Mouse (Mus musculus): ENCODE results near the gene Krt88. TPM values are rescaled to one million over a fixed set of nuclear protein-coding genes. Genes with fewer than 3 reads are reported as not detected.

The Krt88 gene
- polyA plus RNA-seq, 2 experiments: not detected

- no peak for ATAC-seq (ENCODE audit: low FRiP score, low read depth)
- peak within 1 kb of the TSS; percentile 58 for H3K27ac ChIP-seq (replicated peaks; ENCODE audit: low read depth, low read length)
These were observed 9.0 kb upstream of the Krt88 start, which contains the start of gene Krt87 for GRCm38 (mm10) chr15:101438555-101438954. TSS of gene Krt87 (minus strand) at chr15:101438804.

GRCm38 (mm10) chr15:101440837-101441236 is 6.7 kb upstream of the Krt88 start:
- peaks cover 10% of the 10 kb centered on the region; the same call in 1 of the 2 replicates for H3K27me3 ChIP-seq (ENCODE audit: control insufficient read depth, insufficient read depth, low read length)
- H3K4me2 ChIP-seq (replicated peaks; ENCODE audit: low read depth, low read length, severe bottlenecking): no peak overlapping the region
- WGBS: 69% methylated on average over 4 of the region's 4 CpGs
- ATAC-seq (ENCODE audit: low FRiP score, low read depth): no peak
- no peak overlapping the region for H3K27ac ChIP-seq (replicated peaks; ENCODE audit: low read depth, low read length)
- H3K9ac ChIP-seq (ENCODE audit: low read depth, low read length, severe bottlenecking): no peak overlapping the region
- peaks cover 4% of the 10 kb centered on the region; the same call in 1 of the 2 replicates for H3K4me1 ChIP-seq (ENCODE audit: control insufficient read depth, insufficient read depth, low read length)
- no peak for DNase-seq (ENCODE audit: low spot score)
- TF ChIP-seq POLR2A (IDR thresholded peaks at IDR 0.05; ENCODE audit: borderline replicate concordance, extremely low read depth, insufficient read depth, insufficient read length): no peak
- H3K4me3 ChIP-seq (replicated peaks; ENCODE audit: low read length): no peak overlapping the region
- H3K9me3 ChIP-seq (ENCODE audit: control insufficient read depth, low read length): no peaks in the 10 kb centered on the region
- no peaks in the 10 kb centered on the region for H3K36me3 ChIP-seq (ENCODE audit: control insufficient read depth, insufficient read depth, low read length)

More at GRCm38 (mm10) chr15:101438555-101438954, 9.0 kb upstream of the Krt88 start, which contains the start of gene Krt87:
- H3K9me3 ChIP-seq (ENCODE audit: control insufficient read depth, low read length): no peaks in the 10 kb centered on the region
- peaks cover 10% of the 10 kb centered on the region; the same call in 1 of the 2 replicates for H3K27me3 ChIP-seq (ENCODE audit: control insufficient read depth, insufficient read depth, low read length)
- 1% methylated on average over 33 of the region's 34 CpGs for WGBS
- no peak for TF ChIP-seq POLR2A (IDR thresholded peaks at IDR 0.05; ENCODE audit: borderline replicate concordance, extremely low read depth, insufficient read depth, insufficient read length)
- H3K9ac ChIP-seq (ENCODE audit: low read depth, low read length, severe bottlenecking): peak within 1 kb of the TSS; percentile 31; the same call in 1 of the 2 replicates
- peak within 1 kb of the TSS; percentile 29 for H3K4me3 ChIP-seq (replicated peaks; ENCODE audit: low read length)
- H3K4me1 ChIP-seq (ENCODE audit: control insufficient read depth, insufficient read depth, low read length): peaks cover 4% of the 10 kb centered on the region; the same call in 1 of the 2 replicates
- H3K4me2 ChIP-seq (replicated peaks; ENCODE audit: low read depth, low read length, severe bottlenecking): peak within 1 kb of the TSS; percentile 41
- DNase-seq (ENCODE audit: low spot score): no peak
- no peaks in the 10 kb centered on the region for H3K36me3 ChIP-seq (ENCODE audit: control insufficient read depth, insufficient read depth, low read length)

- Histone ChIP-seq H3K36me3 (ENCODE audit: control insufficient read depth, insufficient read depth, low read length) (no peaks in the 10 kb centered on the region), H3K4me3 (replicated peaks; ENCODE audit: low read length) (no peak overlapping the region), H3K4me1 (ENCODE audit: control insufficient read depth, insufficient read depth, low read length) (no peaks in the 10 kb centered on the region), H3K27ac (replicated peaks; ENCODE audit: low read depth, low read length) (no peak overlapping the region), H3K27me3 (ENCODE audit: control insufficient read depth, insufficient read depth, low read length) (no peaks in the 10 kb centered on the region), H3K4me2 (replicated peaks; ENCODE audit: low read depth, low read length, severe bottlenecking) (no peak overlapping the region), H3K9me3 (ENCODE audit: control insufficient read depth, low read length) (no peaks in the 10 kb centered on the region), H3K9ac (ENCODE audit: low read depth, low read length, severe bottlenecking) (no peak overlapping the region)
- no peak for ATAC-seq (ENCODE audit: low FRiP score, low read depth)
- WGBS: 71% methylated on average over 11 of the region's 11 CpGs
- TF ChIP-seq POLR2A (IDR thresholded peaks at IDR 0.05; ENCODE audit: borderline replicate concordance, extremely low read depth, insufficient read depth, insufficient read length): no peak
- no peak for DNase-seq (ENCODE audit: low spot score)
These were observed 972 bp upstream of the Krt88 start for GRCm38 (mm10) chr15:101446572-101446971.

DNA sequence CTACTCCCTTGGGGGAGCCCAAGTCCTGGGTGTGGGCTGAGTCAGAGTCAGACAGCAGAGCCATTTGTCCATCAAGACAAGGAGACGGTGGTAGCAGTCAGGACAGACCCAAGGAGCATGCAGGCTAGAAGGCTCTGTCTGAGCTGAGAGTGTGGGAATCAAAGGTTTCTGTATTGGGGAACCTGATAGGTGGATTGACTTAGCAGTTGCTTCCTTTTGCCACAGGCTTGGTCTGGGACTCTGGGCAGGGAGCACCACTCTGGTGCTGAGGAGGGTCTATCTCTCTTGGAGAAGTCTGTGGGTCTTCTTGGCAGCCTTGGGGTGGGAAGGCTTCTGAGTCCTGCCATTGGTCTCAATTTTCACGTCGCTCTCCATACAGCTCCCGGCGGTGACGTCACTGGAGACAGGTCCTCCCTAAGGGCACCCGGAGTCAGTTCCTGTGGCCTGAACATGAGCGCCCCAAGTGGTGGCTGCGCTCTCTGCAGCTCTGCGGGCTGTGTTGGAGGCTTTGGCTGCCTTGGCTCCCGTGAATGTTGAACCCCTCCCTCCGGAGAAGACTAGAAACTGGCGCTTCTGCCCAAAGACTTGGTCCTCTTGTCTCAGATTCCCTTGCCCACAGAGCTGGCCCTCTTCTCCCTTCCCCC is 5.7 kb downstream of the Krt88 start:
- H3K9ac ChIP-seq (ENCODE audit: low read depth, low read length, severe bottlenecking): no peak overlapping the region
- no peaks in the 10 kb centered on the region for H3K27me3 ChIP-seq (ENCODE audit: control insufficient read depth, insufficient read depth, low read length)
- H3K4me1 ChIP-seq (ENCODE audit: control insufficient read depth, insufficient read depth, low read length): no peaks in the 10 kb centered on the region
- H3K36me3 ChIP-seq (ENCODE audit: control insufficient read depth, insufficient read depth, low read length): no peaks in the 10 kb centered on the region
- no peak for ATAC-seq (ENCODE audit: low FRiP score, low read depth)
- DNase-seq (ENCODE audit: low spot score): peak; percentile 41
- no peak overlapping the region for H3K4me3 ChIP-seq (replicated peaks; ENCODE audit: low read length)
- TF ChIP-seq POLR2A (IDR thresholded peaks at IDR 0.05; ENCODE audit: borderline replicate concordance, extremely low read depth, insufficient read depth, insufficient read length): no peak
- H3K9me3 ChIP-seq (ENCODE audit: control insufficient read depth, low read length): 0 out of 2 replicates have a peak, but pooled peaks cover 3% of the 10 kb centered on the region
- no peak overlapping the region for H3K27ac ChIP-seq (replicated peaks; ENCODE audit: low read depth, low read length)
- no peak overlapping the region for H3K4me2 ChIP-seq (replicated peaks; ENCODE audit: low read depth, low read length, severe bottlenecking)
- 5% methylated on average over 13 of the region's 13 CpGs for WGBS

- no peak overlapping the region for H3K27ac ChIP-seq (replicated peaks; ENCODE audit: low read depth, low read length)
- DNase-seq (ENCODE audit: low spot score): no peak
- H3K27me3 ChIP-seq (ENCODE audit: control insufficient read depth, insufficient read depth, low read length): no peaks in the 10 kb centered on the region
- no peak overlapping the region for H3K9ac ChIP-seq (ENCODE audit: low read depth, low read length, severe bottlenecking)
- 0 out of 2 replicates have a peak, but pooled peaks cover 3% of the 10 kb centered on the region for H3K9me3 ChIP-seq (ENCODE audit: control insufficient read depth, low read length)
- no peak for TF ChIP-seq POLR2A (IDR thresholded peaks at IDR 0.05; ENCODE audit: borderline replicate concordance, extremely low read depth, insufficient read depth, insufficient read length)
- ATAC-seq (ENCODE audit: low FRiP score, low read depth): no peak
- H3K36me3 ChIP-seq (ENCODE audit: control insufficient read depth, insufficient read depth, low read length): no peaks in the 10 kb centered on the region
- H3K4me2 ChIP-seq (replicated peaks; ENCODE audit: low read depth, low read length, severe bottlenecking): no peak overlapping the region
- H3K4me3 ChIP-seq (replicated peaks; ENCODE audit: low read length): no peak overlapping the region
- no peaks in the 10 kb centered on the region for H3K4me1 ChIP-seq (ENCODE audit: control insufficient read depth, insufficient read depth, low read length)
- WGBS: 86% methylated on average over 8 of the region's 8 CpGs
These were observed 7.2 kb downstream of the Krt88 start for GRCm38 (mm10) chr15:101454774-101455173.

Measured in limb, embryonic 14.5 days (tissue).